Mouse (Mus musculus): Measurements from ENCODE around the gene Trappc1.

- TF ChIP-seq CTCF (IDR thresholded peaks at IDR 0.05; ENCODE audit: extremely low read depth, insufficient read depth, insufficient read length, insufficient replicate concordance) = no peak
- TF ChIP-seq POLR2A (IDR thresholded peaks at IDR 0.05; ENCODE audit: low read depth, low read length) = no peak
These were observed 4.7 kb downstream of the Trappc1 start for GRCm38 (mm10) chr11:69328517-69328916.
